Mouse (Mus musculus): ENCODE results near the gene Vmn1r189. TPM values are rescaled to one million over a fixed set of nuclear protein-coding genes. Genes with fewer than 3 reads are reported as not detected.
"Not testable (repeated sequence)": the region's sequence is repeated elsewhere in the genome, so short reads cannot be mapped to it uniquely, and the experiment has no call there.

The Vmn1r189 gene
- not detected in 2 replicates for polyA plus RNA-seq (2011; ENCODE audit: insufficient read depth, insufficient read length, low read depth, missing spikeins)

GRCm38 (mm10) chr13:22105724-22106123 lies at the start of gene Vmn1r189:
TSS of gene Vmn1r189 (minus strand) at chr13:22105824.
- H3K4me3 ChIP-seq (ENCODE audit: low read depth, low read length); H3K27me3 ChIP-seq (ENCODE audit: control insufficient read depth, insufficient read depth, low read length, poor library complexity, severe bottlenecking); H3K27ac ChIP-seq (ENCODE audit: insufficient read depth, low read length); H3K4me1 ChIP-seq (ENCODE audit: control insufficient read depth, insufficient read depth, low read length); H3K9ac ChIP-seq (ENCODE audit: low read depth, poor library complexity, severe bottlenecking); H3K9me3 ChIP-seq (replicated peaks; ENCODE audit: control insufficient read depth, insufficient read depth, low read length, poor library complexity, severe bottlenecking); H3K36me3 ChIP-seq (ENCODE audit: control insufficient read depth, insufficient read depth, low read length, poor library complexity, severe bottlenecking): not testable (repeated sequence)

- H3K9me3 ChIP-seq (replicated peaks; ENCODE audit: control insufficient read depth, insufficient read depth, low read length, poor library complexity, severe bottlenecking); H3K9ac ChIP-seq (ENCODE audit: low read depth, poor library complexity, severe bottlenecking); H3K4me1 ChIP-seq (ENCODE audit: control insufficient read depth, insufficient read depth, low read length); H3K27me3 ChIP-seq (ENCODE audit: control insufficient read depth, insufficient read depth, low read length, poor library complexity, severe bottlenecking); H3K27ac ChIP-seq (ENCODE audit: insufficient read depth, low read length); H3K4me3 ChIP-seq (ENCODE audit: low read depth, low read length); H3K36me3 ChIP-seq (ENCODE audit: control insufficient read depth, insufficient read depth, low read length, poor library complexity, severe bottlenecking): not testable (repeated sequence)
Measured at GRCm38 (mm10) chr13:22136495-22137293, 31.1 kb upstream of the Vmn1r189 start.

GRCm38 (mm10) chr13:22084140-22084539 lies 21.5 kb downstream of the Vmn1r189 start, which contains the start of gene Vmn1r188:
TSS of gene Vmn1r188 (plus strand) at chr13:22084440.
- not testable (repeated sequence) for H3K4me1 ChIP-seq (ENCODE audit: control insufficient read depth, insufficient read depth, low read length); H3K27ac ChIP-seq (ENCODE audit: insufficient read depth, low read length); H3K9me3 ChIP-seq (replicated peaks; ENCODE audit: control insufficient read depth, insufficient read depth, low read length, poor library complexity, severe bottlenecking); H3K27me3 ChIP-seq (ENCODE audit: control insufficient read depth, insufficient read depth, low read length, poor library complexity, severe bottlenecking); H3K9ac ChIP-seq (ENCODE audit: low read depth, poor library complexity, severe bottlenecking); H3K4me3 ChIP-seq (ENCODE audit: low read depth, low read length); H3K36me3 ChIP-seq (ENCODE audit: control insufficient read depth, insufficient read depth, low read length, poor library complexity, severe bottlenecking)

- Histone ChIP-seq H3K4me3 (ENCODE audit: low read depth, low read length) (no peak overlapping the region), H3K9me3 (replicated peaks; ENCODE audit: control insufficient read depth, insufficient read depth, low read length, poor library complexity, severe bottlenecking) (no peaks in the 10 kb centered on the region)
- no peak for TF ChIP-seq EP300 (IDR thresholded peaks at IDR 0.05; ENCODE audit: insufficient read depth, low read depth, low read length)
- no peak for TF ChIP-seq CTCF (IDR thresholded peaks at IDR 0.05; ENCODE audit: low read depth, low read length)
- TF ChIP-seq POLR2A (IDR thresholded peaks at IDR 0.05; ENCODE audit: insufficient read depth, low read length): no peak
Measured at GRCm38 (mm10) chr13:22063468-22063867, 42.2 kb downstream of the Vmn1r189 start.

GRCm38 (mm10) chr13:22061422-22061821 lies 44.2 kb downstream of the Vmn1r189 start:
- 0 out of 2 replicates have a peak, but pooled peaks cover 2% of the 10 kb centered on the region for H3K9me3 ChIP-seq (replicated peaks; ENCODE audit: control insufficient read depth, insufficient read depth, low read length, poor library complexity, severe bottlenecking)
- TF ChIP-seq CTCF (IDR thresholded peaks at IDR 0.05; ENCODE audit: low read depth, low read length): no peak
- H3K4me3 ChIP-seq (ENCODE audit: low read depth, low read length): no peak overlapping the region
- no peak overlapping the region for H3K27ac ChIP-seq (ENCODE audit: insufficient read depth, low read length)
- H3K9ac ChIP-seq (ENCODE audit: low read depth, poor library complexity, severe bottlenecking): no peak overlapping the region
- H3K27me3 ChIP-seq (ENCODE audit: control insufficient read depth, insufficient read depth, low read length, poor library complexity, severe bottlenecking): no peaks in the 10 kb centered on the region
- H3K4me1 ChIP-seq (ENCODE audit: control insufficient read depth, insufficient read depth, low read length): no peaks in the 10 kb centered on the region
- no peaks in the 10 kb centered on the region for H3K36me3 ChIP-seq (ENCODE audit: control insufficient read depth, insufficient read depth, low read length, poor library complexity, severe bottlenecking)

More at GRCm38 (mm10) chr13:22063468-22063867, 42.2 kb downstream of the Vmn1r189 start:
- H3K4me1 ChIP-seq (ENCODE audit: control insufficient read depth, insufficient read depth, low read length): no peaks in the 10 kb centered on the region
- H3K27ac ChIP-seq (ENCODE audit: insufficient read depth, low read length): no peak overlapping the region
- H3K36me3 ChIP-seq (ENCODE audit: control insufficient read depth, insufficient read depth, low read length, poor library complexity, severe bottlenecking): no peaks in the 10 kb centered on the region
- no peak overlapping the region for H3K9ac ChIP-seq (ENCODE audit: low read depth, poor library complexity, severe bottlenecking)
- H3K27me3 ChIP-seq (ENCODE audit: control insufficient read depth, insufficient read depth, low read length, poor library complexity, severe bottlenecking): no peaks in the 10 kb centered on the region

GRCm38 (mm10) chr13:22053754-22054153 lies 51.9 kb downstream of the Vmn1r189 start:
- Histone ChIP-seq H3K9ac (ENCODE audit: low read depth, poor library complexity, severe bottlenecking) (no peak overlapping the region), H3K27me3 (ENCODE audit: control insufficient read depth, insufficient read depth, low read length, poor library complexity, severe bottlenecking) (no peaks in the 10 kb centered on the region), H3K4me1 (ENCODE audit: control insufficient read depth, insufficient read depth, low read length) (no peaks in the 10 kb centered on the region), H3K4me3 (ENCODE audit: low read depth, low read length) (no peak overlapping the region), H3K36me3 (ENCODE audit: control insufficient read depth, insufficient read depth, low read length, poor library complexity, severe bottlenecking) (no peaks in the 10 kb centered on the region), H3K9me3 (replicated peaks; ENCODE audit: control insufficient read depth, insufficient read depth, low read length, poor library complexity, severe bottlenecking) (0 out of 2 replicates have a peak, but pooled peaks cover 2% of the 10 kb centered on the region), H3K27ac (ENCODE audit: insufficient read depth, low read length) (no peak overlapping the region)
- TF ChIP-seq POLR2A (IDR thresholded peaks at IDR 0.05; ENCODE audit: insufficient read depth, low read length): no peak
- no peak for TF ChIP-seq CTCF (IDR thresholded peaks at IDR 0.05; ENCODE audit: low read depth, low read length)
- no peak for TF ChIP-seq EP300 (IDR thresholded peaks at IDR 0.05; ENCODE audit: insufficient read depth, low read depth, low read length)

All from ES-Bruce4 (cell line).